Mouse (Mus musculus): ENCODE measurements around the gene Dnajc19.
A peak's percentile ranks its signal among the peaks of the same experiment; 100 is the strongest.
"Not testable (repeated sequence)": the region's sequence is repeated elsewhere in the genome, so short reads cannot be mapped to it uniquely, and the experiment has no call there.

Gene Dnajc19

DNA sequence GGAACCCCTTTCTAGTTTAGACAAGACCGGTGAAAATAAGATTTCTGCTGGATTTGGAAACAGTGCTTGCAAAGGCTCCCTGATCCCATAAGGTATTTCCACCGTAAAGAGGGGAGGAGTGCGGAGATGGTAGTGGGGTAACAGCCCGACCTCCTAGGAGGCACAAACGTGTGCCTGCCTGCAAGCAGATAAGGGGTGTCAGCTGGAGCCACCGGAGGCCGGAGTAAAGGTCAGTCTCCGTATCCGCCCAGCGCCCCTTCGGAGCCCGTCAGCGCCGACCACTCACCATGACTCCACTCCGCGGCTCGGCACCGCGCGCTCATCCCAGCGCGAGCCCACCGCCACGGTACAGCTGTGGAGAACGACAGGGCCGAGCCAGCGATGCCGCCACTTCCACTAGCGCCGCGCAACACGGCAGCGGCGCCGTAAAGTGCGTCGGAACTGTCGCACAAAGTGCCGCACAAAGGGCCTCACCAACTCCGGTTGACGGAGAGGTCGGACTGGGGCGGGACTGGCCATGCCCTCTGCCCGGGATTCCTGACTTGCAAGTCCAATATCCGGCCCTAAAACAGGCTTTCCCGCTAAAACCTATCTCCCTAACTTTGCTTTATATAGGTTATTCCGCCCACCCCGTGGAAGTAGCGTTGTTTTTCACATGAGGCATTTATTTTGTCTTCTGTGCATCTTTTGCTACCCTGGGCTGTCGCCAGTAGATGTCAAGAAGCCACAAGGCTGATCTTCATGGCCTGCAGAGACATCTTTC is at the start of gene Dnajc19:
Gene Dnajc19, minus strand, starts transcription at position 422 of the 763 bp plus-strand sequence.
- peak; percentile 83 to 84 for DNase-seq

DNA sequence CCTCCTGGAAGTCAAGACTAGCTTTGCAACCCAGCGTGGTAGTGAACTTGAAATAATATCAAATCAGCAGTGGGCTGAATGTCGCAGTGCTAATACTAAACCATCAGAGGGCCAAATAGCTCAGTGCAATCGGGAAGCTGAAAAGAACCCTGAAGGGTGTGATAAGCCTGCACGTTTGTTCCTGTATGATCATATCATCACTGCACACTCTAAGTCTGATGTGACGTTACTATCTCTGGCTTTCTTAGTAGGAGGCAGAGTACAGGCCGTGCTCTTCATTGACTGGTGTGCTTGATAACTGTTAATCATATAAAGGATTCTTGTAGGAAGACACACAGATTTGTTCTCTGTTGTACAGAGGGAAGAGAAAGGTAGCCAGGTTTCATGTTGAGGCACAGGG is 48.8 kb upstream of the Dnajc19 start:
- no peak for DNase-seq

DNA sequence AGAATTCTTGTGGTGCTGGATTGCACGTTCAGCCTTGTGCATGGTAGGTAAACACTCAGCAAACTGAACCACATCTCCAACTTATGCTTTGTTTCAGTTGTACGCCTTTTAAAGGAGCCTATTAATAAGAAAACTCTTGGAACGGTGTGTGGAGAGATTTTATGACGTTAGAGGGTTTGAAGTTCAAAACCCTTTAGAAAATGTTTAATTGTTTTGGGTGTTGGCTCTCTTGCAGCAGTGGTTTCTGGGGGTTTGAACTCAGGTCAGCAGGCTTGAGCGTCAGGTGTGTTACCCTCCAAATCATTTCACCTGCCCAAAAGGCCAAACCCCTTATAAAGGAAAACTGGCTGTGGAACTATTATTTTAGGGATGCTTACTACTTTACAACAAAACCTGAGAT is 40.2 kb upstream of the Dnajc19 start:
- DNase-seq = no peak

DNA sequence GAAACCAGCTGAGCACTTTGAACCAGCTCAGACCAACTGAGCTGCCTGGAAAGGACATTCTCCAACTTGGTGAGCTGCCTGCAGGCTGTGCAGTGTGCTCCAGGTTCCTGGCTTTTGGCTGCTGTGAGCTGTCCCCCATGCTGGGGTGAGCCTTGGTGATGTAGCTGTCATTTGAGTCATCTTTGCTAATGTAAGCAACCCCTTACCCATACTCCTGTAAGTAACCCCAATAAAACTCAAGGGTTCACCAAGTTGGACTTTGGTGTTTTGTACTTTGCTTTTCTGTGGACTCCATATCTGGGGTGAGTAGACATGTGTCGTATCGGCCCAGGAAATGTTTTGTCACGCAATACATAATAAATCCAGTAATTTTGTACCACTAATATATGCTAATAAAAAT is 39.7 kb upstream of the Dnajc19 start:
- DNase-seq = no peak

- DNase-seq = no peak
Measured at GRCm38 (mm10) chr3:34119869-34120268, 38.7 kb upstream of the Dnajc19 start.

- DNase-seq = no peak
Measured at GRCm38 (mm10) chr3:34115806-34116205, 34.7 kb upstream of the Dnajc19 start.

- no peak for DNase-seq
Measured at GRCm38 (mm10) chr3:34111941-34112685, 31.0 kb upstream of the Dnajc19 start.

- no peak for DNase-seq
Measured at GRCm38 (mm10) chr3:34107631-34108030, 26.5 kb upstream of the Dnajc19 start.

DNA sequence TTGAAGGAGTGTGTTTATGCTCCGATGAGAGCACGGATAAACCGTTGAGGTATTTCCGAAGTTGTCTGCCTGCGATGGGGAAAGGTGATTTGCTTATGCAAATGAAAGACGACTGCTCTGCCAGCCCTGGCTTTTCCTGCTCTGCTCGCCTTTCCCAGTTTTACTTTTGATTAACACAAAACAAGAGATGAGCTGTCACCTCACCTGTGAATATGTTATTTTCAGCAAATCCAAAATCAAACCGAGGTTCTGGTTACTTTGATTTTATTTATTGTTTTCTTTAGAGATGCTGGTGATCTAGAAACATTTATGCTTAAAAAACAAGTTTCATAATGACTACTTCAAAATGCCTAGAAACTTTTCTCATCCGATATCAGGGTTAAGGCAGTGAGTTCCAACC is 25.3 kb upstream of the Dnajc19 start:
- no peak for DNase-seq

DNA sequence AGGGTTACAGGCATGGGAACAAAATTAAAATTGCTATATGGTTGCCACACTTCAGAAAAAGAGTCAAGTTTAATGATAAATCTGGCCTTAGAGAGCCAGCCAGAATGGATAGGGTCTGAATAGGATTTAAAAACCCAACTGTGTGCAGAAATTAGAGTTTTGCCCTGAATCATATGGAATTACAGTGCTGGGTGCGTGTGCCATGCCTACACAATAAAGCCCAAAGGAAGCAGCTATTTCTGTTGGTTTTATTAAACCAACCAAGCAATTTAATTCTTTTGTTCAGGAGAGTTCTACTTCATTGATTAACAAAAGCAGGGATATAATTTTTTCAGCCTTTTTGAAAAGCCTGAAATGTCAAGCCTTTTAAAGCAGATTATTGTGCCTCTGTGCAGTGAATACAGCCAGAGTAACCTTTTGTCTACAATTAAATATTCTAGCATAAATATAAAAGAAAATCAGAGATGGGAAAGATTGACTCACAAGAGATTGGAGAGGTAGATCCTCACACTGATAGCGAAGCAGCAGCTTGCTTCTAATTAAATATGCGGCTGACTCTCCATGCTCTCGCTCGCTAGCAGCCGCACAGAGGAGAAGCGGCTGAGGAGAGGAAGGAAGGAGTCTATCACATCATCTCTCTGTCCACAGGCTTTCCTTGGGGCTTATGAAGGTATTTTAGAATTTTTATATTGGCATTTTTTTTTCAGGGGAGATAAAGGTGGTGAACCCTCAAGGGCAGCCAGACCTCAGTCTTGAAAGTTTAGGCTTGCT is 23.0 kb upstream of the Dnajc19 start:
- no peak for DNase-seq

DNA sequence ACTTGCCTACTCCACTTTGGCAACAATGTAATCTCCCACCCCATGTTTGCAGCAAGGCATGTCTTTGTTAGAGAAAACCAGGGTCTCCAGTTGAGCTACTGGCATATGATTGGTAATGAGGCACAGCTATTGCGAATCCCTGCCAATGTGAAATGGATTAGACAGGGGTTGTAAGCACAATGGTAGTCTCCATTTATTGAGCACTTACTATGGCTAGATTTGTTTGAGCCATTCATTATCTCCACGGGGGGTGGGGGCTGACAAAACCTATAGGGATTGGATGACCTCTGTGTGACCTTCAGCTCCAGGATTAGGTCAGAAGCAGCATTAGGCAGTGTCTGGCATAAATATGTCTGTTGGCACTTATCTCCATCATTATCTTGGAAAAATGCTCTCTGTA is 21.8 kb upstream of the Dnajc19 start:
- no peak for DNase-seq

DNA sequence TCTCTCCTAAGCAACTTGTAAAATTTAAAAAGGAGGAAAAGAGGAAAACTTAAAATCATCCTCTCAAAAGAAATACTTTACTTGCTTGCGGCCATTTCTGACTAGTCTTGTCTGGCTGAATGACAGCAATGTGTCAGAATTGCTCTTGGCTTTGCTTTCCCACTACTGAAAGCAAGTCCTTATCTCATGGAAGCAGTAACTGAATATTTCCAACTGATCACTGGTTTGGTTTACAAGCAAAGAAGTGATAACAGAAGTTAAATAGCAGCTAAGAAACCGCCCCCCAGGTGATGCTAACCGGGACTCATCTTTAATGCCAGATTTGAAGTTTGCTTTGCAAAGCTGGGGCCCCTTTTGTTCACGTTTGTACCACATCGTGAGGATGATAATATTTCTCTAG is 2.5 kb upstream of the Dnajc19 start:
- no peak for DNase-seq

- no peak for DNase-seq
Measured at GRCm38 (mm10) chr3:34081929-34082328, 808 bp upstream of the Dnajc19 start.

DNA sequence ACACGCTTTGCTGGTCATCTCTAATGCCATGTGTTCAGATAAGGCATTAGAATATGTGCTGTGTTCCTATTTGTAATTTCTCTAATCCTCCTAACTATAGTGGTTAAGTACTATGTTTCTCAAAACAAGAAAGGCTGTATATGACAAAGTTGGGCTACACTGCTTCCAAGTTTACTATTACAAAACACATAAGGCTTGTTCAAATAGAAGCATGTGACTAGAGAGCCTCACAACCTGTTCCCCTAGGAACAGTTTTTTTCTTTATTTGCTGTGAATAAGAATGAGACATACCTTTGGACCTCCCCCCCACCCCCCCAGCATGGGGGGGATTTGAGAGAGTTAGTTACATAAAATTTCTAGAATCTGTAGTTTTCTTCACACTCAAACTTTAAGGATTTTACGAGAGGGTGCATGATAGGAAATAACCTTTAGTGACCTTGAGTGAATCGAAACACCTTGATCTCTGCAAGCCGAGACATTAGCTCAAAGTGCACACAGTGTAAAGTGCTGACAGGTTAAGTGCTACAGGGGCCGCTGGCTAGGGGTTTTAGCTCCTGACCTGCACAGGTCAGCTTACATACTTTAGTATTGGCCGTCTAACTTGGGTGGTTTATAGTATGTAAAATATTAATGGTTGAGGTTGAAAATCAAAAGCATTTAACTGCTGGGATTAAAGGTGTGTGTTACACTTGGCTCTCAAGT is 4.9 kb downstream of the Dnajc19 start:
- no peak for DNase-seq

DNA sequence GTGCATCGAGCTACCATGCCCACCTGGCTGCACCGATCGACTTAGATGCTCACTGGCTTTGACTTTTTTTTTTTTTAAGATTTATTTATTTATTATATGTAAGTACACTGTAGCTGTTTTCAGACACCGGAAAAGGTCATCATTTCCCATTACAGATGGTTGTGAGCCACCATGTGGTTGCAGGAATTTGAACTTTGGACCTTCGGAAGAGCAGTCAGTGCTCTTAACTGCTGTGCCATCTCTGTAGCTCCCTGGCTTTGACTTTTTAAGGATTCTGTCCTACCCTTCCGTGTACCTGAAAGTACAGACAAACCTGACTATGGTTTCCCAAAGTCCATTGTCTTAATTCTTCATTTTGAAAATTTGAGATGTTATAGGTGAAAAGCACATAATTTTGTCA is 8.4 kb downstream of the Dnajc19 start:
- no peak for DNase-seq

DNA sequence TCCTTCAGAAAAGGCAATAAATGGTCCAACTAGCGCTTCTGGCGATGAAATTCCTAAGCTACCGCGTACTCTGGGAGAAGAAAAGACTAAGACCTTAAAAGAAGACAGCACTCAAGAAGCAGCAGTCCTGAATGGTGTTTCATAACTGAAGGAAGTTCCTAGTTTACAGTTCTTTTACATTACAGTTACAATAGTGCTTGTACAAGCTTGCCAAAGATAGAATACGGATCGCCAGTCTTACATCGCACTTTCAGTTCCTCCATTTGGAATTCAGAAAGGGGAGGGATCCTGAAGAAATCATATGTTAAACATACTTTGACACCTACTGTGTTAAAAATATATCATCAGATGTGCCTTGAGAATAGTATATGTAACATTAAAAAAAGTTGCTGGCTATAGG is 12.2 kb downstream of the Dnajc19 start:
- not testable (repeated sequence) for DNase-seq

DNA sequence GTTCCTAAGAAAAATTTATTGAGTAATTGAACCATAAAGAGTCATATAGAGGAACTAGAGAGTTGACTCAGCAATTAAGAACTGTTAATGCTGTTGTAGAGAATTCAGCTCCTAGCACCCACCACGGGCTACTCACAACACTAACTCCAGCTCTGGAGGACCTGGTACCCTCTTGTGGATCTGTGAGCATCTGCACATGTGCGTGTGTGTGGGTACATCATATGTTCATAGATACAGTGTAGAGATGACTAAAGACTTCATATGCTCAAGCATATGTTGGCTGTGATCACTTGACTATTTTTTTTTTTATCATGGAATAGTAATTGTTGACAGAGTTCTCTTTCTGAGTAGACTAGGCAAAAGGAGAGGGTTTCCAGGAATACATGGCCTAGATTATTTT is 18.8 kb downstream of the Dnajc19 start:
- DNase-seq = no peak

GRCm38 (mm10) chr3:34041990-34042389 is 39.1 kb downstream of the Dnajc19 start:
- no peak for DNase-seq

- DNase-seq = no peak
Measured at GRCm38 (mm10) chr3:34035706-34036105, 45.4 kb downstream of the Dnajc19 start.

- no peak for DNase-seq
Measured at GRCm38 (mm10) chr3:34034803-34035202, 46.3 kb downstream of the Dnajc19 start.

GRCm38 (mm10) chr3:34033720-34034364 is 47.3 kb downstream of the Dnajc19 start:
- peak; percentile 10 to 25 for DNase-seq

- DNase-seq = no peak
Measured at GRCm38 (mm10) chr3:34030601-34031000, 50.5 kb downstream of the Dnajc19 start.
